Mouse (Mus musculus) testis, adult 2 months (tissue): Measurements from ENCODE around the gene Scaper. TPM values are rescaled to one million over a fixed set of nuclear protein-coding genes. Genes with fewer than 3 reads are reported as not detected.

Source experiments
- H3K27ac ChIP-seq: fragments of 200-500 bp; 2 replicates; pipeline ENCODE4 v1.5.1; 2012; ENCODE audit warnings: low read depth, low read length; ENCODE audit not compliant: control insufficient read depth, insufficient read depth
- H3K27me3 ChIP-seq: fragments of 200-500 bp; 2 replicates; pipeline ENCODE4 v1.6.1; 2012; ENCODE audit warnings: mild to moderate bottlenecking, low read length, moderate library complexity; ENCODE audit not compliant: control insufficient read depth, insufficient read depth
- H3K36me3 ChIP-seq: fragments of 200-500 bp; 2 replicates; pipeline ENCODE4 v1.6.1; 2012; ENCODE audit warnings: mild to moderate bottlenecking, low read length; ENCODE audit not compliant: control insufficient read depth, insufficient read depth
- H3K4me1 ChIP-seq: fragments of 200-500 bp; 2 replicates; pipeline ENCODE4 v1.6.1; 2012; ENCODE audit warnings: low read length; ENCODE audit not compliant: control insufficient read depth, insufficient read depth
- H3K4me3 ChIP-seq: fragments of 200-500 bp; 2 replicates; pipeline ENCODE4 v1.5.1; 2012; ENCODE audit warnings: low read depth, mild to moderate bottlenecking, low read length, moderate library complexity, mixed read lengths; ENCODE audit not compliant: control insufficient read depth
- CTCF ChIP-seq: fragments of 200-500 bp; IDR thresholded peaks from 2 replicates; pipeline ENCODE4 v1.5.1; 2012; ENCODE audit warnings: low read depth, mild to moderate bottlenecking, inconsistent platforms, low read length, moderate library complexity; ENCODE audit not compliant: control insufficient read depth, insufficient read depth, insufficient replicate concordance
- POLR2A ChIP-seq: fragments of 200-500 bp; IDR thresholded peaks from 2 replicates; pipeline ENCODE4 v1.6.1; 2012; ENCODE audit warnings: low read depth, mild to moderate bottlenecking, inconsistent platforms, low read length, moderate library complexity; ENCODE audit not compliant: control insufficient read depth
- polyA plus RNA-seq: library from polyadenylated mRNA; depleted of rRNA; stranded (reverse); fragments of >200 nt; gene quantifications from 2 replicates; pipeline ENCODE4 v1.2.3, GENCODE M21; 2012

Scaper gene
- polyA plus RNA-seq, 1 experiment = 19.9 TPM

DNA sequence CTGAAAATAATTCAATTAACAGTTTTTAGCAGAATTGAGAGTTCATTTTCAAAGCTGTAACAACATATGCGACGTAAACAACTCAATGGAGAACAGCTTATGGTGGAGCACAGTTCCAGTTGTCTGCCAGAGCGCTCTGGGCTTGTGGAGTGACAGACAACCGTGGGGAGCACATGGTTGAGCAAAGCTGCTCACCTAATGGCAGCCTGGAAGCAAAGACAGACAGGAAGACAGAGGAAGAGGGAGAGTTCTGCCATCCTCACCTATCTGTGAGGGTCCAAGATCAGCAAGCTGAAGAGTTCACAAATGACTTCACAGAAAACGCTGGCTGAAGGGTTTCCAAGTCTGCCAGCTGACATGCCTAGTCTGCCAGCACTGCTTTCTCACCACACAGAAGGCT is 227.4 kb downstream of the Scaper start:
- TF ChIP-seq POLR2A (no peak), CTCF (no peak)
- H3K4me3 ChIP-seq = no peak overlapping the region

DNA sequence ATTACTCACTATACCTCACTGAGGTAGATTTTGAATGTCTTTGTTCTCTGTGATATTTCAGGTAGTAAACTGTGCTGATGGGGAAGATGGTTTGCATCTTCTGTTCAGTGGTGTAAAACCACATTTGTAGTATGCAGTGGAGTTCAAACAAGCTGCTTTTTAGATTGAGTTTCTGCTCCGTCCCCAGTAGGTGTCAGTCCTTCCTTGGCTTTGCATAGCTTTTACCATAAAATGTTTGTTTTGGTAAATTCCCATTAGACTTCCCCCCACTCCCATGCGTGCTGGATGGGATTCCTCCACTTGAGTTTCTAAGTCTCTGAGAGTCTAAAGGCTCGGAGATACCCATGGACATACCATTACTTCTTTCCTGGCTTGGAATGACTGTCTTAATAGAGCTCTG is 231.3 kb downstream of the Scaper start:
- Histone ChIP-seq H3K27me3 (no peaks in the 10 kb centered on the region), H3K36me3 (no peaks in the 10 kb centered on the region), H3K4me3 (no peak overlapping the region), H3K4me1 (no peaks in the 10 kb centered on the region), H3K27ac (no peak overlapping the region)
- TF ChIP-seq POLR2A (no peak), CTCF (no peak)

More for the DNA sequence above, 227.4 kb downstream of the Scaper start:
- no peak overlapping the region for H3K27ac ChIP-seq
- H3K4me1 ChIP-seq = no peaks in the 10 kb centered on the region
- H3K36me3 ChIP-seq = no peaks in the 10 kb centered on the region
- no peaks in the 10 kb centered on the region for H3K27me3 ChIP-seq

- TF ChIP-seq POLR2A (no peak), CTCF (no peak)
- H3K27ac ChIP-seq = no peak overlapping the region
These were observed 242.6 kb downstream of the Scaper start for GRCm38 (mm10) chr9:55695307-55695706.

GRCm38 (mm10) chr9:55677099-55677498 is 260.8 kb downstream of the Scaper start:
- no peak overlapping the region for H3K27ac ChIP-seq
- TF ChIP-seq CTCF (no peak), POLR2A (no peak)
- no peaks in the 10 kb centered on the region for H3K27me3 ChIP-seq
- no peak overlapping the region for H3K4me3 ChIP-seq
- H3K4me1 ChIP-seq = no peaks in the 10 kb centered on the region
- no peaks in the 10 kb centered on the region for H3K36me3 ChIP-seq

More at GRCm38 (mm10) chr9:55695307-55695706, 242.6 kb downstream of the Scaper start:
- Histone ChIP-seq H3K4me3 (no peak overlapping the region), H3K36me3 (no peaks in the 10 kb centered on the region), H3K4me1 (no peaks in the 10 kb centered on the region), H3K27me3 (no peaks in the 10 kb centered on the region)

DNA sequence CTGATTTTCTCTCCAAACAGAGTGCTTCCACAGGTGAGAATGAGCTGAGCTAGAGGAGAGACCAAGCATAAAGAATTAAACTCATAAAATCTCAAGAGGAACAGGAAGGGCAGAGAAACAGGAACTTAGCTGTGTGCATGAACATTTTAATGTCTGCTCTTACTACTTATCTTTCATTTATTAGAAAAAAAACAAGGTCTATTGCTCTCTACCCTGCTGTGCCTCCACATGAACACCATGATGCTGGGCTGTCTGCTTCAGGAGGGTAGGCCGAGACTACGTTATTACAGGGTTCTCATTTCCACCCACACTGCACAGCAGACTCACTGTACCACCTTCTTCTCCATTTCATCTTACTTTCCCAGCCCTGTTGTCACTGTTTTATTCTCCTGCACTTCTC is 291.5 kb downstream of the Scaper start:
- no peak overlapping the region for H3K27ac ChIP-seq
- no peak overlapping the region for H3K4me3 ChIP-seq
- H3K4me1 ChIP-seq = no peaks in the 10 kb centered on the region
- H3K36me3 ChIP-seq = no peaks in the 10 kb centered on the region
- no peaks in the 10 kb centered on the region for H3K27me3 ChIP-seq
- TF ChIP-seq CTCF = no peak
- no peak for TF ChIP-seq POLR2A

GRCm38 (mm10) chr9:55626990-55627389 is 310.9 kb downstream of the Scaper start:
- H3K4me3 ChIP-seq = no peak overlapping the region
- no peaks in the 10 kb centered on the region for H3K27me3 ChIP-seq
- H3K4me1 ChIP-seq = no peaks in the 10 kb centered on the region
- H3K27ac ChIP-seq = no peak overlapping the region
- TF ChIP-seq CTCF (no peak), POLR2A (no peak)
- H3K36me3 ChIP-seq = no peaks in the 10 kb centered on the region

GRCm38 (mm10) chr9:55614711-55615110 is 323.2 kb downstream of the Scaper start:
- TF ChIP-seq CTCF (no peak), POLR2A (no peak)
- Histone ChIP-seq H3K27ac (no peak overlapping the region), H3K4me1 (no peaks in the 10 kb centered on the region), H3K27me3 (no peaks in the 10 kb centered on the region), H3K4me3 (no peak overlapping the region), H3K36me3 (no peaks in the 10 kb centered on the region)

GRCm38 (mm10) chr9:55609751-55610150 is 328.2 kb downstream of the Scaper start:
- Histone ChIP-seq H3K4me3 (no peak overlapping the region), H3K27me3 (no peaks in the 10 kb centered on the region), H3K27ac (no peak overlapping the region), H3K4me1 (no peaks in the 10 kb centered on the region), H3K36me3 (no peaks in the 10 kb centered on the region)
- TF ChIP-seq POLR2A (no peak), CTCF (no peak)
